Mouse (Mus musculus) hindbrain, embryonic 13.5 days (tissue): ENCODE data around the gene Fra10ac1. TPM values are rescaled to one million over a fixed set of nuclear protein-coding genes. Genes with fewer than 3 reads are reported as not detected.

Experiments used
- ATAC-seq: fragments of 200-750 bp; cut with Nextera tagmentation; 2 replicates; pipeline ENCODE4 v1.8.0; 2017; ENCODE audit warnings: moderate TSS enrichment; ENCODE audit not compliant: low FRiP score
- H3K27ac ChIP-seq: fragments of 300-500 bp; sonication (generic); 2 replicates; pipeline ENCODE4 v1.5.1; 2015; ENCODE audit warnings: inconsistent platforms, mild to moderate bottlenecking, moderate library complexity
- H3K27me3 ChIP-seq: fragments of 300-500 bp; sonication (generic); 2 replicates; pipeline ENCODE4 v1.6.1; 2015; ENCODE audit warnings: mild to moderate bottlenecking, inconsistent platforms
- H3K36me3 ChIP-seq: fragments of 300-500 bp; sonication (generic); 2 replicates; pipeline ENCODE4 v1.6.1; 2015; ENCODE audit warnings: mild to moderate bottlenecking, inconsistent platforms
- H3K4me1 ChIP-seq: fragments of 300-500 bp; sonication (generic); replicated peaks from 2 replicates; pipeline ENCODE4 v1.6.1; 2015; ENCODE audit warnings: inconsistent platforms
- H3K4me2 ChIP-seq: fragments of 300-500 bp; sonication (generic); 2 replicates; pipeline ENCODE4 v1.6.1; 2015; ENCODE audit warnings: inconsistent platforms, mild to moderate bottlenecking, moderate library complexity
- H3K4me3 ChIP-seq: fragments of 300-500 bp; sonication (generic); 2 replicates; pipeline ENCODE4 v1.5.1; 2015; ENCODE audit warnings: mild to moderate bottlenecking, inconsistent platforms
- H3K9ac ChIP-seq: fragments of 300-500 bp; sonication (generic); 2 replicates; pipeline ENCODE4 v1.6.1; 2015; ENCODE audit warnings: mild to moderate bottlenecking, inconsistent platforms
- H3K9me3 ChIP-seq: fragments of 300-500 bp; sonication (generic); 2 replicates; pipeline ENCODE4 v1.6.1; 2016; ENCODE audit warnings: inconsistent platforms
- WGBS: fragments of 180-500 bp; shearing (Covaris S2); methylation state at CpG from one replicate; pipeline ENCODE4 v1.1.7; 2015; 5-methylcytosine and 5-hydroxymethylcytosine counted together
- polyA plus RNA-seq: library from polyadenylated mRNA; unstranded; fragments of >200 nt; fragmentation: Nextera tagmentation; extraction: Ambion mirVana; gene quantifications from 2 replicates; pipeline ENCODE4 v1.2.1, GENCODE M21; 2015

Gene Fra10ac1
- polyA plus RNA-seq: 49.1 and 49.6 TPM in 2 replicates

- peak within 1 kb of the TSS; percentile 76 for H3K9ac ChIP-seq
- H3K4me1 ChIP-seq: peaks cover 12% of the 10 kb centered on the region
- H3K27me3 ChIP-seq: no peaks in the 10 kb centered on the region
- H3K36me3 ChIP-seq: no peaks in the 10 kb centered on the region
- H3K4me3 ChIP-seq: peak within 1 kb of the TSS; percentile 57
- H3K4me2 ChIP-seq: peak within 1 kb of the TSS; percentile 81
- no peaks in the 10 kb centered on the region for H3K9me3 ChIP-seq
- H3K27ac ChIP-seq: peak within 1 kb of the TSS; percentile 98
- WGBS: under 1% methylated on average over 49 of the region's 49 CpGs
- peak; percentile 98 for ATAC-seq
Measured at GRCm38 (mm10) chr19:38223905-38224684, at the start of gene Fra10ac1. Gene Fra10ac1 (minus strand): TSS chr19:38224156.

- 40% methylated on average over 6 of the region's 6 CpGs for WGBS
- H3K36me3 ChIP-seq: no peaks in the 10 kb centered on the region
Measured at GRCm38 (mm10) chr19:38271071-38271470, 47.1 kb upstream of the Fra10ac1 start.

GRCm38 (mm10) chr19:38267469-38267868, 43.5 kb upstream of the Fra10ac1 start:
- H3K36me3 ChIP-seq: no peaks in the 10 kb centered on the region
- no peak for ATAC-seq
- H3K4me1 ChIP-seq: peaks cover 16% of the 10 kb centered on the region
- WGBS: 79% methylated on average over 5 of the region's 5 CpGs
- no peak overlapping the region for H3K27ac ChIP-seq
- no peak overlapping the region for H3K9ac ChIP-seq
- H3K4me3 ChIP-seq: no peak overlapping the region
- H3K4me2 ChIP-seq: no peak overlapping the region
- H3K9me3 ChIP-seq: no peaks in the 10 kb centered on the region
- no peaks in the 10 kb centered on the region for H3K27me3 ChIP-seq

More at GRCm38 (mm10) chr19:38271071-38271470, 47.1 kb upstream of the Fra10ac1 start:
- H3K4me3 ChIP-seq: no peak overlapping the region
- no peak for ATAC-seq
- no peaks in the 10 kb centered on the region for H3K27me3 ChIP-seq
- H3K9ac ChIP-seq: no peak overlapping the region
- H3K9me3 ChIP-seq: no peaks in the 10 kb centered on the region
- H3K4me2 ChIP-seq: no peak overlapping the region
- H3K4me1 ChIP-seq: peaks cover 6% of the 10 kb centered on the region
- H3K27ac ChIP-seq: no peak overlapping the region

- Histone ChIP-seq H3K9ac (peak overlapping the region; percentile 65; the same call in 1 of the 2 replicates), H3K27me3 (no peaks in the 10 kb centered on the region), H3K36me3 (no peaks in the 10 kb centered on the region), H3K4me2 (peak overlapping the region; percentile 56), H3K4me3 (peak overlapping the region; percentile 31), H3K4me1 (peaks cover 9% of the 10 kb centered on the region), H3K9me3 (no peaks in the 10 kb centered on the region), H3K27ac (no peak overlapping the region)
- no peak for ATAC-seq
- WGBS: 79% methylated on average over 5 of the region's 5 CpGs
Measured at GRCm38 (mm10) chr19:38265767-38266166, 41.8 kb upstream of the Fra10ac1 start.

GRCm38 (mm10) chr19:38264505-38265500, 40.8 kb upstream of the Fra10ac1 start, which contains the start of gene Lgi1:
Gene Lgi1 (plus strand): TSS chr19:38264536.
- WGBS: 24% methylated on average over 21 of the region's 21 CpGs
- peaks cover 9% of the 10 kb centered on the region for H3K4me1 ChIP-seq
- ATAC-seq: peak; percentile 70

GRCm38 (mm10) chr19:38263829-38264504, 40.0 kb upstream of the Fra10ac1 start:
- H3K4me3 ChIP-seq: peak overlapping the region; percentile 31
- no peaks in the 10 kb centered on the region for H3K9me3 ChIP-seq
- WGBS: 21% methylated on average over 14 of the region's 14 CpGs
- H3K36me3 ChIP-seq: no peaks in the 10 kb centered on the region
- H3K9ac ChIP-seq: peak overlapping the region; percentile 65
- H3K27me3 ChIP-seq: no peaks in the 10 kb centered on the region
- H3K4me2 ChIP-seq: peak overlapping the region; percentile 56
- peaks cover 13% of the 10 kb centered on the region for H3K4me1 ChIP-seq
- peak overlapping the region; percentile 84 for H3K27ac ChIP-seq
- peak; percentile 65 for ATAC-seq

More at GRCm38 (mm10) chr19:38264505-38265500, 40.8 kb upstream of the Fra10ac1 start, which contains the start of gene Lgi1:
- Histone ChIP-seq H3K4me3 (peak within 1 kb of the TSS; percentile 31), H3K27ac (peak within 1 kb of the TSS; percentile 84), H3K36me3 (no peaks in the 10 kb centered on the region), H3K27me3 (no peaks in the 10 kb centered on the region), H3K9ac (peak within 1 kb of the TSS; percentile 65), H3K9me3 (no peaks in the 10 kb centered on the region), H3K4me2 (peak within 1 kb of the TSS; percentile 56)

- ATAC-seq: no peak
- no peak overlapping the region for H3K27ac ChIP-seq
- no peak overlapping the region for H3K4me3 ChIP-seq
- H3K36me3 ChIP-seq: no peaks in the 10 kb centered on the region
- no peaks in the 10 kb centered on the region for H3K9me3 ChIP-seq
- H3K27me3 ChIP-seq: no peaks in the 10 kb centered on the region
- no peak overlapping the region for H3K4me2 ChIP-seq
- WGBS: 78% methylated on average over 5 of the region's 5 CpGs
- H3K9ac ChIP-seq: no peak overlapping the region
- peaks cover 13% of the 10 kb centered on the region for H3K4me1 ChIP-seq
Measured at GRCm38 (mm10) chr19:38261351-38261750, 37.4 kb upstream of the Fra10ac1 start.

GRCm38 (mm10) chr19:38260346-38260745, 36.4 kb upstream of the Fra10ac1 start:
- Histone ChIP-seq H3K36me3 (no peaks in the 10 kb centered on the region), H3K27me3 (no peaks in the 10 kb centered on the region), H3K9ac (no peak overlapping the region), H3K4me2 (no peak overlapping the region), H3K9me3 (no peaks in the 10 kb centered on the region), H3K4me3 (no peak overlapping the region), H3K27ac (0 out of 2 replicates have a peak overlapping the region, but pooled peaks have one; percentile 35), H3K4me1 (peaks cover 13% of the 10 kb centered on the region)
- ATAC-seq: no peak
- 45% methylated on average over 4 of the region's 4 CpGs for WGBS

GRCm38 (mm10) chr19:38259436-38259835, 35.5 kb upstream of the Fra10ac1 start:
- 83% methylated on average over 3 of the region's 3 CpGs for WGBS
- Histone ChIP-seq H3K4me3 (no peak overlapping the region), H3K27me3 (no peaks in the 10 kb centered on the region), H3K9ac (no peak overlapping the region), H3K4me2 (no peak overlapping the region), H3K9me3 (no peaks in the 10 kb centered on the region), H3K4me1 (peaks cover 13% of the 10 kb centered on the region), H3K27ac (no peak overlapping the region), H3K36me3 (no peaks in the 10 kb centered on the region)
- ATAC-seq: no peak

GRCm38 (mm10) chr19:38258651-38259065, 34.7 kb upstream of the Fra10ac1 start:
- no peak overlapping the region for H3K9ac ChIP-seq

GRCm38 (mm10) chr19:38253796-38254195, 29.8 kb upstream of the Fra10ac1 start:
- Histone ChIP-seq H3K9ac (no peak overlapping the region), H3K27ac (no peak overlapping the region), H3K27me3 (no peaks in the 10 kb centered on the region), H3K9me3 (no peaks in the 10 kb centered on the region), H3K4me3 (no peak overlapping the region), H3K36me3 (no peaks in the 10 kb centered on the region), H3K4me2 (no peak overlapping the region), H3K4me1 (no peaks in the 10 kb centered on the region)
- no peak for ATAC-seq
- 68% methylated on average over 6 of the region's 6 CpGs for WGBS

More at GRCm38 (mm10) chr19:38258651-38259065, 34.7 kb upstream of the Fra10ac1 start:
- no peak overlapping the region for H3K27ac ChIP-seq
- H3K4me2 ChIP-seq: no peak overlapping the region
- no peaks in the 10 kb centered on the region for H3K36me3 ChIP-seq
- peaks cover 7% of the 10 kb centered on the region for H3K4me1 ChIP-seq
- ATAC-seq: peak; percentile 64
- H3K4me3 ChIP-seq: no peak overlapping the region
- 86% methylated on average over 3 of the region's 3 CpGs for WGBS
- H3K27me3 ChIP-seq: no peaks in the 10 kb centered on the region
- no peaks in the 10 kb centered on the region for H3K9me3 ChIP-seq
